Mouse (Mus musculus) neural tube, embryonic 15.5 days (tissue): Measurements from ENCODE around the gene Rap1b. TPM values are rescaled to one million over a fixed set of nuclear protein-coding genes. Genes with fewer than 3 reads are reported as not detected.

Experiments
- ATAC-seq: fragments of 200-750 bp; cut with Nextera tagmentation; 2 replicates; pipeline ENCODE4 v1.8.0; 2017; ENCODE audit warnings: mild to moderate bottlenecking, moderate TSS enrichment, moderate library complexity; ENCODE audit not compliant: low FRiP score
- H3K27ac ChIP-seq: fragments of 300-500 bp; sonication (generic); replicated peaks from 2 replicates; pipeline ENCODE4 v1.5.1; 2015; ENCODE audit warnings: mild to moderate bottlenecking, inconsistent platforms
- H3K27me3 ChIP-seq: fragments of 300-500 bp; sonication (generic); replicated peaks from 2 replicates; pipeline ENCODE4 v1.6.1; 2015; ENCODE audit warnings: inconsistent platforms
- H3K36me3 ChIP-seq: fragments of 300-500 bp; sonication (generic); 2 replicates; pipeline ENCODE4 v1.6.1; 2015; ENCODE audit warnings: inconsistent platforms
- H3K4me1 ChIP-seq: fragments of 300-500 bp; sonication (generic); 2 replicates; pipeline ENCODE4 v1.6.1; 2015; ENCODE audit warnings: inconsistent platforms
- H3K4me2 ChIP-seq: fragments of 300-500 bp; sonication (generic); 2 replicates; pipeline ENCODE4 v1.6.1; 2015; ENCODE audit warnings: inconsistent platforms, mild to moderate bottlenecking, moderate library complexity
- H3K4me3 ChIP-seq: fragments of 300-500 bp; sonication (generic); replicated peaks from 2 replicates; pipeline ENCODE4 v1.5.1; 2015; ENCODE audit warnings: mild to moderate bottlenecking, inconsistent platforms
- H3K9ac ChIP-seq: fragments of 300-500 bp; sonication (generic); replicated peaks from 2 replicates; pipeline ENCODE4 v1.6.1; 2015; ENCODE audit warnings: mild to moderate bottlenecking, inconsistent platforms
- H3K9me3 ChIP-seq: fragments of 300-500 bp; sonication (generic); replicated peaks from 2 replicates; pipeline ENCODE4 v1.6.1; 2016; ENCODE audit warnings: inconsistent platforms
- WGBS: fragments of 180-500 bp; shearing (Covaris S2); methylation state at CpG from one replicate; pipeline ENCODE4 v1.1.7; 2015; ENCODE audit warnings: mixed read lengths; 5-methylcytosine and 5-hydroxymethylcytosine counted together
- polyA plus RNA-seq: library from polyadenylated mRNA; unstranded; fragments of >200 nt; fragmentation: Nextera tagmentation; extraction: Ambion mirVana; gene quantifications from 2 replicates; pipeline ENCODE4 v1.2.1, GENCODE M21; 2015

The Rap1b gene
- polyA plus RNA-seq, 1 experiment from 2014 or later: 165 TPM

GRCm38 (mm10) chr10:117812501-117812900 lies 33.3 kb downstream of the Rap1b start:
- H3K27ac ChIP-seq: no peak overlapping the region
- ATAC-seq: no peak

GRCm38 (mm10) chr10:117811555-117811954 lies 34.3 kb downstream of the Rap1b start:
- Histone ChIP-seq H3K4me3 (no peak overlapping the region), H3K4me1 (no peaks in the 10 kb centered on the region), H3K36me3 (peaks cover 23% of the 10 kb centered on the region), H3K9me3 (no peaks in the 10 kb centered on the region), H3K4me2 (no peak overlapping the region), H3K9ac (no peak overlapping the region), H3K27ac (no peak overlapping the region), H3K27me3 (no peaks in the 10 kb centered on the region)
- ATAC-seq: no peak
- WGBS: 95% methylated on average over 8 of the region's 8 CpGs

More at GRCm38 (mm10) chr10:117812501-117812900, 33.3 kb downstream of the Rap1b start:
- H3K9me3 ChIP-seq: no peaks in the 10 kb centered on the region
- H3K4me3 ChIP-seq: no peak overlapping the region
- H3K4me1 ChIP-seq: no peaks in the 10 kb centered on the region
- no peak overlapping the region for H3K4me2 ChIP-seq
- H3K36me3 ChIP-seq: peaks cover 31% of the 10 kb centered on the region
- 89% methylated on average over 2 of the region's 2 CpGs for WGBS
- no peak overlapping the region for H3K9ac ChIP-seq
- no peaks in the 10 kb centered on the region for H3K27me3 ChIP-seq

GRCm38 (mm10) chr10:117810506-117810905 lies 35.3 kb downstream of the Rap1b start:
- peaks cover 15% of the 10 kb centered on the region for H3K36me3 ChIP-seq
- ATAC-seq: no peak
- H3K4me1 ChIP-seq: no peaks in the 10 kb centered on the region
- no peaks in the 10 kb centered on the region for H3K9me3 ChIP-seq
- no peak overlapping the region for H3K4me2 ChIP-seq
- no peak overlapping the region for H3K9ac ChIP-seq
- 79% methylated on average over 11 of the region's 11 CpGs for WGBS
- no peak overlapping the region for H3K4me3 ChIP-seq
- no peak overlapping the region for H3K27ac ChIP-seq
- H3K27me3 ChIP-seq: no peaks in the 10 kb centered on the region

GRCm38 (mm10) chr10:117808068-117808467 lies 37.8 kb downstream of the Rap1b start:
- no peak overlapping the region for H3K4me2 ChIP-seq
- H3K9ac ChIP-seq: no peak overlapping the region
- ATAC-seq: no peak
- H3K36me3 ChIP-seq: peaks cover 7% of the 10 kb centered on the region
- WGBS: 87% methylated on average over 6 of the region's 6 CpGs
- no peak overlapping the region for H3K4me3 ChIP-seq
- H3K4me1 ChIP-seq: no peaks in the 10 kb centered on the region
- no peaks in the 10 kb centered on the region for H3K27me3 ChIP-seq
- no peak overlapping the region for H3K27ac ChIP-seq
- no peaks in the 10 kb centered on the region for H3K9me3 ChIP-seq

- Histone ChIP-seq H3K27ac (no peak overlapping the region), H3K9me3 (no peaks in the 10 kb centered on the region), H3K9ac (no peak overlapping the region), H3K4me2 (no peak overlapping the region), H3K4me3 (no peak overlapping the region), H3K36me3 (no peaks in the 10 kb centered on the region), H3K27me3 (no peaks in the 10 kb centered on the region), H3K4me1 (no peaks in the 10 kb centered on the region)
- ATAC-seq: no peak
- WGBS: 51% methylated on average over 9 of the region's 9 CpGs
These were observed 39.9 kb downstream of the Rap1b start for GRCm38 (mm10) chr10:117805919-117806318.

- H3K27ac ChIP-seq: no peak overlapping the region
- 87% methylated on average over 31 of the region's 31 CpGs for WGBS
- no peaks in the 10 kb centered on the region for H3K27me3 ChIP-seq
- no peak overlapping the region for H3K9ac ChIP-seq
- H3K4me1 ChIP-seq: no peaks in the 10 kb centered on the region
- H3K4me3 ChIP-seq: no peak overlapping the region
- no peaks in the 10 kb centered on the region for H3K36me3 ChIP-seq
- H3K4me2 ChIP-seq: no peak overlapping the region
- no peaks in the 10 kb centered on the region for H3K9me3 ChIP-seq
- no peak for ATAC-seq
These were observed 41.7 kb downstream of the Rap1b start for GRCm38 (mm10) chr10:117803870-117804850.

GRCm38 (mm10) chr10:117801886-117802285 lies 43.9 kb downstream of the Rap1b start:
- Histone ChIP-seq H3K27ac (no peak overlapping the region), H3K9ac (no peak overlapping the region), H3K36me3 (no peaks in the 10 kb centered on the region), H3K27me3 (no peaks in the 10 kb centered on the region), H3K9me3 (no peaks in the 10 kb centered on the region), H3K4me1 (no peaks in the 10 kb centered on the region), H3K4me3 (no peak overlapping the region), H3K4me2 (no peak overlapping the region)
- 94% methylated on average over 9 of the region's 9 CpGs for WGBS
- no peak for ATAC-seq

- no peak overlapping the region for H3K27ac ChIP-seq
- 0 out of 2 replicates have a peak, but pooled peaks cover 3% of the 10 kb centered on the region for H3K9me3 ChIP-seq
- no peak overlapping the region for H3K4me2 ChIP-seq
- H3K36me3 ChIP-seq: no peaks in the 10 kb centered on the region
- no peaks in the 10 kb centered on the region for H3K4me1 ChIP-seq
- no peak overlapping the region for H3K4me3 ChIP-seq
- WGBS: 92% methylated on average over 11 of the region's 11 CpGs
- no peak overlapping the region for H3K9ac ChIP-seq
- no peak for ATAC-seq
- H3K27me3 ChIP-seq: no peaks in the 10 kb centered on the region
These were observed 46.0 kb downstream of the Rap1b start for GRCm38 (mm10) chr10:117799806-117800205.

- Histone ChIP-seq H3K27ac (no peak overlapping the region), H3K9me3 (0 out of 2 replicates have a peak, but pooled peaks cover 3% of the 10 kb centered on the region), H3K4me1 (no peaks in the 10 kb centered on the region), H3K36me3 (no peaks in the 10 kb centered on the region), H3K27me3 (no peaks in the 10 kb centered on the region), H3K9ac (no peak overlapping the region), H3K4me3 (no peak overlapping the region), H3K4me2 (no peak overlapping the region)
- 84% methylated on average over 6 of the region's 6 CpGs for WGBS
- no peak for ATAC-seq
These were observed 47.3 kb downstream of the Rap1b start for GRCm38 (mm10) chr10:117798436-117799035.

- ATAC-seq: no peak
- Histone ChIP-seq H3K36me3 (no peaks in the 10 kb centered on the region), H3K27ac (no peak overlapping the region), H3K9ac (no peak overlapping the region), H3K9me3 (0 out of 2 replicates have a peak, but pooled peaks cover 3% of the 10 kb centered on the region), H3K4me2 (no peak overlapping the region), H3K27me3 (no peaks in the 10 kb centered on the region), H3K4me1 (peaks cover 6% of the 10 kb centered on the region; the same call in 1 of the 2 replicates), H3K4me3 (no peak overlapping the region)
- WGBS: 77% methylated on average over 7 of the region's 7 CpGs
These were observed 48.2 kb downstream of the Rap1b start for GRCm38 (mm10) chr10:117797684-117798083.

- Histone ChIP-seq H3K36me3 (no peaks in the 10 kb centered on the region), H3K9ac (no peak overlapping the region), H3K4me1 (peaks cover 6% of the 10 kb centered on the region; the same call in 1 of the 2 replicates), H3K4me3 (no peak overlapping the region), H3K9me3 (0 out of 2 replicates have a peak, but pooled peaks cover 3% of the 10 kb centered on the region), H3K27ac (no peak overlapping the region), H3K27me3 (no peaks in the 10 kb centered on the region), H3K4me2 (no peak overlapping the region)
- 92% methylated on average over 12 of the region's 12 CpGs for WGBS
- no peak for ATAC-seq
These were observed 48.7 kb downstream of the Rap1b start for GRCm38 (mm10) chr10:117797106-117797505.

- no peaks in the 10 kb centered on the region for H3K27me3 ChIP-seq
- H3K9ac ChIP-seq: no peak overlapping the region
- H3K27ac ChIP-seq: no peak overlapping the region
- H3K36me3 ChIP-seq: no peaks in the 10 kb centered on the region
- peaks cover 15% of the 10 kb centered on the region for H3K4me1 ChIP-seq
- WGBS: 94% methylated on average over 7 of the region's 7 CpGs
- no peak for ATAC-seq
- 0 out of 2 replicates have a peak, but pooled peaks cover 3% of the 10 kb centered on the region for H3K9me3 ChIP-seq
- H3K4me3 ChIP-seq: no peak overlapping the region
- no peak overlapping the region for H3K4me2 ChIP-seq
These were observed 49.7 kb downstream of the Rap1b start for GRCm38 (mm10) chr10:117796181-117796580.
